Mouse (Mus musculus): Measurements from ENCODE around the gene Fbln2.

The Fbln2 gene

GRCm38 (mm10) chr6:91231523-91231922 lies 19.3 kb downstream of the Fbln2 start:
- no peak for DNase-seq

GRCm38 (mm10) chr6:91233011-91233410 lies 20.8 kb downstream of the Fbln2 start:
- no peak for DNase-seq

- DNase-seq: no peak
These were observed 21.3 kb downstream of the Fbln2 start for GRCm38 (mm10) chr6:91233424-91234015.

GRCm38 (mm10) chr6:91236006-91236405 lies 23.8 kb downstream of the Fbln2 start:
- no peak for DNase-seq

- DNase-seq: no peak
These were observed 24.2 kb downstream of the Fbln2 start for GRCm38 (mm10) chr6:91236429-91236828.

GRCm38 (mm10) chr6:91237273-91237672 lies 25.0 kb downstream of the Fbln2 start:
- DNase-seq: no peak

- DNase-seq: no peak
These were observed 28.3 kb downstream of the Fbln2 start for GRCm38 (mm10) chr6:91240537-91240936.

GRCm38 (mm10) chr6:91240964-91241363 lies 28.7 kb downstream of the Fbln2 start:
- DNase-seq: no peak

GRCm38 (mm10) chr6:91243395-91243794 lies 31.1 kb downstream of the Fbln2 start:
- DNase-seq: no peak

GRCm38 (mm10) chr6:91244331-91244730 lies 32.1 kb downstream of the Fbln2 start:
- no peak for DNase-seq

GRCm38 (mm10) chr6:91245331-91245730 lies 33.1 kb downstream of the Fbln2 start:
- no peak for DNase-seq

- no peak for DNase-seq
These were observed 35.1 kb downstream of the Fbln2 start for GRCm38 (mm10) chr6:91247343-91247742.

GRCm38 (mm10) chr6:91248627-91249026 lies 36.4 kb downstream of the Fbln2 start:
- DNase-seq: no peak

- DNase-seq: no peak
These were observed 37.5 kb downstream of the Fbln2 start for GRCm38 (mm10) chr6:91249797-91250196.

GRCm38 (mm10) chr6:91259440-91260120 lies 47.3 kb downstream of the Fbln2 start:
- DNase-seq: no peak

- no peak for DNase-seq
These were observed 48.2 kb downstream of the Fbln2 start for GRCm38 (mm10) chr6:91260347-91260986.

- DNase-seq: no peak
These were observed 48.7 kb downstream of the Fbln2 start for GRCm38 (mm10) chr6:91260987-91261367.

- no peak for DNase-seq
These were observed 53.4 kb downstream of the Fbln2 start for GRCm38 (mm10) chr6:91265616-91266015.

- no peak for DNase-seq
These were observed 54.4 kb downstream of the Fbln2 start for GRCm38 (mm10) chr6:91266647-91267046.

GRCm38 (mm10) chr6:91268318-91268717 lies 56.1 kb downstream of the Fbln2 start:
- DNase-seq: no peak

- DNase-seq: peak; percentile 45
These were observed 65.3 kb downstream of the Fbln2 start for GRCm38 (mm10) chr6:91277549-91277948.

- DNase-seq: no peak
These were observed 66.0 kb downstream of the Fbln2 start for GRCm38 (mm10) chr6:91278302-91278701.

- DNase-seq: no peak
These were observed 67.2 kb downstream of the Fbln2 start for GRCm38 (mm10) chr6:91279477-91279876.

- DNase-seq: peak; percentile 86
These were observed 69.0 kb downstream of the Fbln2 start for GRCm38 (mm10) chr6:91281206-91281605.
